Mouse (Mus musculus): ENCODE measurements around the gene Srcap. TPM values are rescaled to one million over a fixed set of nuclear protein-coding genes. Genes with fewer than 3 reads are reported as not detected.

Gene Srcap
- polyA plus RNA-seq, 1 experiment from 2014 or later = 41.5 TPM

DNA sequence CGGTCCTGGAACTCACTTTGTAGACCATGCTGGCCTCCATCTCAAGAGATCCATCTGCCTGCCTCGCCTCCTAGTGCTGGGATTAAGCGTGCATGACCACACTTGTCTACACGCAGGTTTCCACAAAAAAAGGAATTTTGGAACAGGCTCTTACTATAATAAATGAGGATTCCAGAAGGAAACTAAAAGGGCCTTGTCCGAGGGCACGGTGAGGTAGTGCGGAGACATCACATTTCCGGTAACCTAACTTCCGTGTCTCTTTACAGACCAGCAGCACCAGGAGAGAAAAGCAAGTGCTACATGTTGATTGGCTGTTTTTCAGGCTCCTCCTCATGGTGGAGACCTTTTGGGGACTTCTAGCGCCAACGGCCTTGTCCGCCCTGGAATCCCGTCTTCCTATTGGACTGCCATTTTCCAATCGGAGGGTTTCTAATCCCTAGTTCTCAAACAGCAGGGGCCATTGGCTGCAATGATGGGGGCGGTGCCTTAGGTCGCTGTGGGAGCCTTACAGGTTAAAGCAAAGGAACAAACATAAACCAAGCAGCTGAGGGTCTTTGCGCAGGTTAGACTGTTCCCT lies 61.2 kb downstream of the Srcap start, which contains the start of gene Phkg2:
Phkg2 (plus strand) TSS at position 446 of the 577 bp plus-strand sequence.
- no peaks in the 10 kb centered on the region for H3K27me3 ChIP-seq (replicated peaks; ENCODE audit: control insufficient read depth, insufficient read depth, low read length)
- peak within 1 kb of the TSS; percentile 78 for H3K27ac ChIP-seq (replicated peaks; ENCODE audit: low read depth, low read length)
- peak within 1 kb of the TSS; percentile 72 for H3K4me2 ChIP-seq (ENCODE audit: low read depth, low read length)
- WGBS = under 1% methylated on average over 17 of the region's 17 CpGs
- peaks cover 10% of the 10 kb centered on the region for H3K4me1 ChIP-seq (ENCODE audit: control insufficient read depth, insufficient read depth, low read length)
- peak within 1 kb of the TSS; percentile 80 for H3K9ac ChIP-seq (ENCODE audit: low read depth, low read length)
- H3K4me3 ChIP-seq (ENCODE audit: low read depth, low read length) = peak within 1 kb of the TSS; percentile 70
- ATAC-seq (ENCODE audit: low read depth) (peak; percentile 99), DNase-seq (ENCODE audit: low spot score) (peak; percentile 99)
- H3K9me3 ChIP-seq (ENCODE audit: control insufficient read depth, low read length) = no peaks in the 10 kb centered on the region
- H3K36me3 ChIP-seq (ENCODE audit: control insufficient read depth, insufficient read depth, low read length) = peaks cover 28% of the 10 kb centered on the region

DNA sequence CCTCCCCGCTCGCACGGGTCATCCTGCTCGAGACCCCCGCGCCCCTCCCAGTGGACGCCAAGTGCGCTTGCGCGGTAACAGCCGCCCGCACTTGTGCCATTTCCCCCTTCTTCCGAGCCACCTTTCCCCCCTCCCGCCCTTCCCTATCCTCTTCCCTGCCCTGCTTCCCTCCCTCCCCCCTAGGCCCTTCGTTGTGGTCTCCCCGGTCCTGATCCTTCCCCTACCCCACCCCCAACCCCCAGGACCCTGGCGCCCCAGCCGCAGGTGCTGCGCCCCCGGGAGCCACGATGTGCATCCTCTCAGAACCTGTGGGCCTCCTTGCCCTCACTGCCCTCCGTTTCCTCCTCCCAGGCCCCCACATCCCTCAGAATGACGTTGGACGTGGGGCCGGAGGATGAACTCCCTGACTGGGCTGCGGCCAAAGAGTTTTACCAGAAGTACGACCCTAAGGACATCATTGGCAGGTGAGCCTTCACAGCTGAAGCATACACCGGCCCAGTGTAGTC lies 61.8 kb downstream of the Srcap start:
- Histone ChIP-seq H3K27ac (replicated peaks; ENCODE audit: low read depth, low read length) (peak overlapping the region; percentile 45), H3K27me3 (replicated peaks; ENCODE audit: control insufficient read depth, insufficient read depth, low read length) (no peaks in the 10 kb centered on the region), H3K36me3 (ENCODE audit: control insufficient read depth, insufficient read depth, low read length) (peaks cover 34% of the 10 kb centered on the region), H3K4me2 (ENCODE audit: low read depth, low read length) (peak overlapping the region; percentile 72), H3K4me3 (ENCODE audit: low read depth, low read length) (peak overlapping the region; percentile 70), H3K4me1 (ENCODE audit: control insufficient read depth, insufficient read depth, low read length) (peaks cover 10% of the 10 kb centered on the region), H3K9me3 (ENCODE audit: control insufficient read depth, low read length) (no peaks in the 10 kb centered on the region), H3K9ac (ENCODE audit: low read depth, low read length) (peak overlapping the region; percentile 80)
- ATAC-seq (ENCODE audit: low read depth) (peak; percentile 69), DNase-seq (ENCODE audit: low spot score) (peak; percentile 7)
- 1% methylated on average over 24 of the region's 28 CpGs for WGBS

DNA sequence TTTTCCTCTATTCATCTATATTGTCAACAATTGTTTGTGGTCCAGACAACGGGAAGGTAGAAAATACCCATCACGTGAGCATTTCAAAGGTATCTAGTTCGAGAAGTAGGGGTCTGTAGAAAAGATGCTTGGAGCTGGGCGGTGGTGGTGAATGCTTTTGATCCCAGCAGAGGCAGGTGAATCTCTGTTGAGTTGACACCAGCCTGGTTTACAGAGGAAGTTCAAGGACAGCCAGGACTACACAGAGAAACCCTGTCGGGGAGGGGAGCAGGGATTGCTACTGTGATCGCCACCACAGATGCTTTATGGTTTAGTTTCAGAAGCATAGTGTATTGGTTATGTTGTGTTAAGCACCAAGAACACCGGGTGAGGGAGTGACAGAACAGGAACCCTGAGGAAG lies 62.3 kb downstream of the Srcap start:
- Histone ChIP-seq H3K36me3 (ENCODE audit: control insufficient read depth, insufficient read depth, low read length) (peaks cover 33% of the 10 kb centered on the region), H3K9me3 (ENCODE audit: control insufficient read depth, low read length) (no peaks in the 10 kb centered on the region), H3K9ac (ENCODE audit: low read depth, low read length) (peak overlapping the region; percentile 80), H3K4me3 (ENCODE audit: low read depth, low read length) (peak overlapping the region; percentile 70), H3K27me3 (replicated peaks; ENCODE audit: control insufficient read depth, insufficient read depth, low read length) (no peaks in the 10 kb centered on the region), H3K4me2 (ENCODE audit: low read depth, low read length) (peak overlapping the region; percentile 72), H3K27ac (replicated peaks; ENCODE audit: low read depth, low read length) (no peak overlapping the region), H3K4me1 (ENCODE audit: control insufficient read depth, insufficient read depth, low read length) (peaks cover 10% of the 10 kb centered on the region)
- ATAC-seq (ENCODE audit: low read depth) = no peak
- 15% methylated on average over 7 of the region's 7 CpGs for WGBS
- DNase-seq (ENCODE audit: low spot score) = no peak

DNA sequence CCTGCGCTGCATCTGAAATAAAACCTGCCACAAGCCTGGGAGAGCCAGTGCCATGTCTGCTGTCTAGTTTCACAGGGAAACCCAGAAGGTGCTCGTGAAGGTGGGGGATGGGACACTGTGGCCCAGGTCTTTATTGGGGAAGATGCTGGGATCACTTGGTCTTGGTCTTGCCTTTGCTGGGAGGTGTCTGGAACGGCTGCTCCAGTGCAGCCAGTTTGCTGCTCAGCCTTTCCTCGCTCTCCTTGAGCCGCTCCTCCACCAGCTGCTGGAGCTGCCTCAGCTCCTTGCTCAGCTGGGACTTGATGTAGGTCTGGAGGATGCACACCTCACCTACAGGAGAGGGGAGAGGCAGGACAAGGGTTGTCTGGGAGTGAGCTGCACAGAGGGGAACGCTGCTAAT lies 71.5 kb downstream of the Srcap start:
- H3K4me1 ChIP-seq (ENCODE audit: control insufficient read depth, insufficient read depth, low read length) = peaks cover 4% of the 10 kb centered on the region
- peaks cover 62% of the 10 kb centered on the region for H3K36me3 ChIP-seq (ENCODE audit: control insufficient read depth, insufficient read depth, low read length)
- H3K9ac ChIP-seq (ENCODE audit: low read depth, low read length) = no peak overlapping the region
- no peak for DNase-seq (ENCODE audit: low spot score)
- no peak overlapping the region for H3K4me3 ChIP-seq (ENCODE audit: low read depth, low read length)
- no peaks in the 10 kb centered on the region for H3K27me3 ChIP-seq (replicated peaks; ENCODE audit: control insufficient read depth, insufficient read depth, low read length)
- 92% methylated on average over 6 of the region's 6 CpGs for WGBS
- ATAC-seq (ENCODE audit: low read depth) = no peak
- H3K4me2 ChIP-seq (ENCODE audit: low read depth, low read length) = no peak overlapping the region
- no peak overlapping the region for H3K27ac ChIP-seq (replicated peaks; ENCODE audit: low read depth, low read length)
- no peaks in the 10 kb centered on the region for H3K9me3 ChIP-seq (ENCODE audit: control insufficient read depth, low read length)

DNA sequence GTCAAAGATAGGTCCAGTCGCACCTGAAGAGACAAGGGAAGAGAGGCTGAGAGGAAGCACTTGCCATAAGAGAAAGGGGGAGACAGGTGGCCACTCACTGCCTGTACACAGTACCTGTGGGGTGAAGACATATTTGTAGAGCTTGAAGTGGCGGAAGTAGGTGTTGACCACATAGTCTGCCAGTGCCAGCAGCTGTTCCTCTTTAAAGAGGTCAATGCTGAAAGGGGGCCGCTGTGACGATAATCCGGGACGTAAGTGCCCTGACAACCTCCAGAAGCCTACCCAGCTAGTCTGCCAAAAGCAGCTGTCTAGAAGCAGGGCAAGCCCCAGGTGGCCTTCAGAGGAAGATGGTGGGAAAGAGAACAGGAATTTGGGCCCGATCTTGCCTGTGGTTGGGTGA lies 73.2 kb downstream of the Srcap start:
- Histone ChIP-seq H3K9ac (ENCODE audit: low read depth, low read length) (no peak overlapping the region), H3K9me3 (ENCODE audit: control insufficient read depth, low read length) (no peaks in the 10 kb centered on the region), H3K27me3 (replicated peaks; ENCODE audit: control insufficient read depth, insufficient read depth, low read length) (no peaks in the 10 kb centered on the region), H3K4me1 (ENCODE audit: control insufficient read depth, insufficient read depth, low read length) (peaks cover 9% of the 10 kb centered on the region), H3K4me2 (ENCODE audit: low read depth, low read length) (no peak overlapping the region), H3K4me3 (ENCODE audit: low read depth, low read length) (no peak overlapping the region), H3K36me3 (ENCODE audit: control insufficient read depth, insufficient read depth, low read length) (peaks cover 52% of the 10 kb centered on the region), H3K27ac (replicated peaks; ENCODE audit: low read depth, low read length) (no peak overlapping the region)
- DNase-seq (ENCODE audit: low spot score) (no peak), ATAC-seq (ENCODE audit: low read depth) (no peak)
- 78% methylated on average over 7 of the region's 7 CpGs for WGBS

DNA sequence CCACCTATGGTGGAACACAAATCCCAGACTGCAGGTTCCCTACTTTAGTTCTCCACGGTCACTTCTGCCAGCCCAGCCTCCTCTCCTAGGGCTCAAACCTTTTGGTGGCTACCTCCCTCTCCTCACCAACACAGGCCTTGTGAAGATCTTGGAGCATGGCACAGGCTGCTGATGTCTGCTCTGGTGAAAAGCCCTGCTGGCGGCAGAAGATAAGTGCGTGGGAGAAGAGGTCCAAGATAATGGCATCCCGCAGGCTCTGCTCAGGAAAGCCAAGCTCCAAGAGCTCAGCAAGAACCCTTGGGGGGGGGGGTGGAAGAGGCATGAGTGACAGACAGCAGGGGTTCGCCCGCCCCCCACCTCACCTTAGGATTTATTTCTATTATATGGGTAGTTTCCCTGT lies 74.4 kb downstream of the Srcap start:
- WGBS = 89% methylated on average over 6 of the region's 6 CpGs
- no peak for ATAC-seq (ENCODE audit: low read depth)
- Histone ChIP-seq H3K27me3 (replicated peaks; ENCODE audit: control insufficient read depth, insufficient read depth, low read length) (no peaks in the 10 kb centered on the region), H3K4me3 (ENCODE audit: low read depth, low read length) (no peak overlapping the region), H3K4me1 (ENCODE audit: control insufficient read depth, insufficient read depth, low read length) (peaks cover 9% of the 10 kb centered on the region), H3K27ac (replicated peaks; ENCODE audit: low read depth, low read length) (no peak overlapping the region), H3K4me2 (ENCODE audit: low read depth, low read length) (no peak overlapping the region), H3K36me3 (ENCODE audit: control insufficient read depth, insufficient read depth, low read length) (peaks cover 54% of the 10 kb centered on the region), H3K9me3 (ENCODE audit: control insufficient read depth, low read length) (no peaks in the 10 kb centered on the region), H3K9ac (ENCODE audit: low read depth, low read length) (no peak overlapping the region)
- no peak for DNase-seq (ENCODE audit: low spot score)

DNA sequence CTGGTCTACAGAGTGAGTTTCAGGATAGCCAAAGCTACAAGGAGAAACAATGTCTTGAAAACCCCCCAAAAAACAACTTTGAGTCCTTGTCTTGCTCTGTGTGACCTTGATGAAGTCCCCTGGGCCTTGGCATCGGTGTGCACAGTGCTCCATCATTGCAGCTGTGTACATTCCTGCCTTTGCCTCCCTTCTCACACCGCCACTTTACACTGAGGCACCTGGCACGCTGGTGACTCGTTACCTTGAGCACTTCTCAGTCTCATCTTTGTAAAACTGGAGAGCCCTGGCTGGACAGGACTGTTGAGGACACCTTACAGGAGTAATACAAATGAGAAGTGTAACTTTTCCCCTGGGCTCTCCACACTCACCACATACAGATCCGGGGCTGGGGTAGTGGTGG lies 75.4 kb downstream of the Srcap start:
- H3K4me1 ChIP-seq (ENCODE audit: control insufficient read depth, insufficient read depth, low read length) = peaks cover 9% of the 10 kb centered on the region
- ATAC-seq (ENCODE audit: low read depth) (no peak), DNase-seq (ENCODE audit: low spot score) (no peak)
- H3K9me3 ChIP-seq (ENCODE audit: control insufficient read depth, low read length) = no peaks in the 10 kb centered on the region
- WGBS = 60% methylated on average over 5 of the region's 5 CpGs
- H3K9ac ChIP-seq (ENCODE audit: low read depth, low read length) = peak overlapping the region; percentile 73; the same call in 1 of the 2 replicates
- peak overlapping the region; percentile 92 for H3K4me2 ChIP-seq (ENCODE audit: low read depth, low read length)
- H3K36me3 ChIP-seq (ENCODE audit: control insufficient read depth, insufficient read depth, low read length) = peaks cover 56% of the 10 kb centered on the region
- H3K27ac ChIP-seq (replicated peaks; ENCODE audit: low read depth, low read length) = no peak overlapping the region; the same call in 1 of the 2 replicates
- no peaks in the 10 kb centered on the region for H3K27me3 ChIP-seq (replicated peaks; ENCODE audit: control insufficient read depth, insufficient read depth, low read length)
- peak overlapping the region; percentile 95 for H3K4me3 ChIP-seq (ENCODE audit: low read depth, low read length)

DNA sequence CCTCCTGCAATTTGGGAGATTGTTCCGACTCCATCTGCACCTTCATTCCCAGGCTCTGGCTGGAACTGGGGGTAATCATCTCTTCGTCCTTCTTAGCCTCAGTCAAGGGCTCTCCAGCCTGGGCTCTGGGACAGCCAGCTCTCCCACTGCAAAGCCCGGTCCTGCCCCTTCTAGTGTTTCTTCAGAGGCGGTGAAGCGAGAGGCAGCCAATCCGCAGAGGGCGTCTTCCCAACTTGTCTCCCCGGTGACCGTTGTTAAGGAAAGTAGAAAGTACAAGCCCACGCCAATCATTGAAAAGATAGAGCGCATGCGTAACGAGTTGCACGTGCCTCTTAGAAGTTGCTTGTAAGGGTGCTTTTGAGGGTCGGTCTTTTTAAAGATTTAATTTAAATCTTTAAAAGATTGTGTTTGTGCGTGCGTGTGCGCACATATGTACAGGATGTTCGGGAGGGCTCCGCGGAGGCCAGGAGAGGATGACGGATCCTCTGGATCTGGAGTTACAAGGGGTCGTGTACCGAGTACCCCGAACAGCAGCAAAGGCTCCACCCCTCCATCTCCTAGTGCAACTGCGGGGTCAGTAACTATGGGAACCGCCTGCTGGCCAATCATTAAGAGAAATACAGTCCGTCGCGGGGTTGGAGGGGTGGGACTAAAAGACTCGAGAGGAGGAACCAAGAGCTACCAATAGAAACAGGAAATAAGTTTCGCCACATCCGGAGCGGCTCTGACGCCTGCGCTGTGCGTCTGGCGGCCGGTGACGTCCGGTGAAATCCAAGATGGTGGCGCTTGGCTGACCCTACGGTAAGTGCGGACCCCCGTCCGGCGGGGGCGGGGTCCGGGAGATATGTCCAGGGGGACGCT lies 76.5 kb downstream of the Srcap start, which contains the start of the genes Ccdc189 and Rnf40:
Ccdc189 (minus strand) TSS at position 585 of the 861 bp plus-strand sequence.
Rnf40 (plus strand) TSS at position 757 of the 861 bp plus-strand sequence.
- ATAC-seq (ENCODE audit: low read depth) (peak; percentile 97), DNase-seq (ENCODE audit: low spot score) (peak; percentile 100)
- Histone ChIP-seq H3K27ac (replicated peaks; ENCODE audit: low read depth, low read length) (peak within 1 kb of the TSS; percentile 77), H3K4me1 (ENCODE audit: control insufficient read depth, insufficient read depth, low read length) (peaks cover 9% of the 10 kb centered on the region), H3K27me3 (replicated peaks; ENCODE audit: control insufficient read depth, insufficient read depth, low read length) (no peaks in the 10 kb centered on the region), H3K4me3 (ENCODE audit: low read depth, low read length) (peak within 1 kb of the TSS; percentile 95), H3K4me2 (ENCODE audit: low read depth, low read length) (peak within 1 kb of the TSS; percentile 92), H3K9me3 (ENCODE audit: control insufficient read depth, low read length) (no peaks in the 10 kb centered on the region), H3K36me3 (ENCODE audit: control insufficient read depth, insufficient read depth, low read length) (peaks cover 56% of the 10 kb centered on the region), H3K9ac (ENCODE audit: low read depth, low read length) (peak within 1 kb of the TSS; percentile 94)
- WGBS = under 1% methylated on average over 41 of the region's 50 CpGs

Measured in embryonic facial prominence, embryonic 14.5 days (tissue).